Mouse (Mus musculus) left cerebral cortex, adult 8-10 months (tissue): ENCODE measurements around the gene Atf5. TPM values are rescaled to one million over a fixed set of nuclear protein-coding genes. Genes with fewer than 3 reads are reported as not detected.
A peak's percentile ranks its signal among the peaks of the same experiment; 100 is the strongest.

Experiments
- DNase-seq, 2 experiments: peaks; one replicate each; pipeline ENCODE4 v3.0.0; 2022; ENCODE audit warnings: low spot score in 2 of 2
- total RNA-seq, 4 experiments: library from RNA; stranded (reverse); gene quantifications; 2 replicates each; pipeline ENCODE4 v1.2.4; 2022

The Atf5 gene
- total RNA-seq, 4 experiments from 2014 or later = 23.8 to 26.8 (median 24.2) TPM

GRCm38 (mm10) chr7:44850789-44851624 is 34.5 kb upstream of the Atf5 start:
- DNase-seq = no peak

GRCm38 (mm10) chr7:44850146-44850545 is 33.7 kb upstream of the Atf5 start:
- DNase-seq = no peak

- peak; percentile 84 to 95 for DNase-seq
Measured at GRCm38 (mm10) chr7:44849416-44850111, 33.1 kb upstream of the Atf5 start.

- peak; percentile 99 to 100 for DNase-seq
Measured at GRCm38 (mm10) chr7:44848561-44849415, 32.3 kb upstream of the Atf5 start, which contains the start of the genes Akt1s1 and Tbc1d17. Akt1s1 (plus strand) TSS chr7:44848991. Tbc1d17 (minus strand) TSS chr7:44849079.

DNA sequence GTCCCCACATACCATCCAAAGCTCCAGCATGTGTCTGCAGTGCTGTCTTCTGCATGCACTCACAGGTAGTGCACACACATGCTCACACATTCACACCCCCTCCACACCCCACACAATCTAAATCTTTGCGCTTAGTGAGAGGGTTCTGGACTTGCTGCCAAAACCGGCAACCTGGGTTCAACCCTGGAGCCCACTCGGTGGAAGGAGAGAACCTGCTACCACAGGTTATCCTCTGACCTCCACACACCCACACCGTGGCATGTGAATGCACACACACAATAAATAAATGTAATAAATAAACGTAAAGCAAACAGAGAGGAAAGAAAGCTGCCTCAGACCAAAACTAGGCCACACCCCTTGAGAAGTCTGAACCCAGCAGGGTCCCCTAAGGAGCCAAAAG is 31.3 kb upstream of the Atf5 start:
- no peak for DNase-seq

DNA sequence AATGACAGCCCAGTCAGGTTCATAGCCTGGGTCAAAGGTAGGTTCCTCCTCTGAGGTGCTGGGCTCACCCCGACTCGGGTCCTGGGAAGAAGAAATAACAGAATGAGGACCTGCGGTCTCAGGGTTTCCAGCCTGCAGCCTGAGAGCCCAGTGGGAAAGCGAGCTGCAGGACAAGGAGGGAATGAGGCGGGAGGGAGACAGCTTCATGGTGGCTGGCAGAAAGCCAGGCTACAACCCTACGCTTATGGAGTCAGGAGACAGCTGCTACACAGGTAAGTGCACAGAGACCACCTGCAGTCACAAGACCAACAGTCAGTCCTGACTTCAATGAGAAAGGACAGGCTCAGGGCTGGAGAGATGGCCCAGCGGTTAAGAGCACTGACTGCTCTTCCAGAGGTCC is 30.3 kb upstream of the Atf5 start:
- peak in 1 of 2 experiments; percentile 50 for DNase-seq

- DNase-seq = no peak
Measured at GRCm38 (mm10) chr7:44845006-44845405, 28.5 kb upstream of the Atf5 start.

- DNase-seq = no peak
Measured at GRCm38 (mm10) chr7:44841825-44842463, 25.5 kb upstream of the Atf5 start.

GRCm38 (mm10) chr7:44840426-44840825 is 24.0 kb upstream of the Atf5 start:
- DNase-seq = no peak

DNA sequence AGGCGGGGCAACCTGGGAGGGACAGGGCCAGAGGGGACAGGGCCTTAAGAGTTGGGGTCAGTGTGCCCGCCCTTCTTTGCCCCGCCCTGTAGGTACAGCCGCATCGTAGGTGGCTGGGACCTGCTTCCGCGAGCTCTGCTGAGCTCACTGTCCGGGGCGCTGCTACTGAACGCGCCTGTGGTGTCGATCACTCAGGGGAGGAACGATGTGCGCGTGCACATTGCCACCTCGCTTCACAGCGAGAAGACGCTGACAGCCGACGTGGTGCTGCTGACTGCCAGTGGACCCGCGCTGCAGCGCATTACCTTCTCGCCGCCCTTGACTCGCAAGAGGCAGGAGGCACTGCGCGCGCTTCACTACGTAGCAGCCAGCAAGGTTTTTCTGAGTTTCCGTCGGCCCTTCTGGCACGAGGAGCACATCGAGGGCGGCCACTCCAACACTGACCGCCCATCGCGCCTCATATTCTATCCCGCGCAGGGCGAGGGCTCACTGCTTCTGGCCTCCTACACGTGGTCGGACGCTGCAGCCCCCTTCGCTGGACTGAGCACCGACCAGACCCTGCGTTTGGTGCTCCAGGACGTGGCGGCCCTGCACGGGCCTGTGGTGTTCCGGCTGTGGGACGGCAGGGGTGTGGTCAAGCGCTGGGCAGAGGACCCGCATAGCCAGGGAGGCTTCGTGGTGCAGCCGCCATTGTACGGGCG is 23.2 kb upstream of the Atf5 start:
- DNase-seq = peak in 1 of 2 experiments; percentile 52

GRCm38 (mm10) chr7:44839171-44839490 is 22.7 kb upstream of the Atf5 start:
- no peak for DNase-seq

DNA sequence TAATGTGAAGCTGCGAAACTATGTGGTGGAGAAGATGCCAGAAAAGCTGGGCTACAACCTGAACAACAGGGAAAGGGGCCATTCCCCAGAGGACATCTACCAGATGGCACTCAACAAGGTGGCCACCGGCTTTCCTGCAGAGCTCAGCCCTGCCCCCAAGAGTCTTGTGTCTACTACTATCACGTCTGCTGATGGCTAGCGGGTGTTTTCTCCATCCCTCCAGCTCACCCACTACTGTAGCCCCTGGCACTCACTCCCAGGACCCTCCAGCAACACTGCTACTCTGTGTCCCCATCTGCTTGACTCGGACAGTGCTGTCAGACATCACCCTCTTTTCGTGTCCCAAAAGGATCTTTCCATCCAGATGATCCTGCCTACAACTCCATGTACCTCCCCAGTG is 21.6 kb upstream of the Atf5 start:
- no peak for DNase-seq

DNA sequence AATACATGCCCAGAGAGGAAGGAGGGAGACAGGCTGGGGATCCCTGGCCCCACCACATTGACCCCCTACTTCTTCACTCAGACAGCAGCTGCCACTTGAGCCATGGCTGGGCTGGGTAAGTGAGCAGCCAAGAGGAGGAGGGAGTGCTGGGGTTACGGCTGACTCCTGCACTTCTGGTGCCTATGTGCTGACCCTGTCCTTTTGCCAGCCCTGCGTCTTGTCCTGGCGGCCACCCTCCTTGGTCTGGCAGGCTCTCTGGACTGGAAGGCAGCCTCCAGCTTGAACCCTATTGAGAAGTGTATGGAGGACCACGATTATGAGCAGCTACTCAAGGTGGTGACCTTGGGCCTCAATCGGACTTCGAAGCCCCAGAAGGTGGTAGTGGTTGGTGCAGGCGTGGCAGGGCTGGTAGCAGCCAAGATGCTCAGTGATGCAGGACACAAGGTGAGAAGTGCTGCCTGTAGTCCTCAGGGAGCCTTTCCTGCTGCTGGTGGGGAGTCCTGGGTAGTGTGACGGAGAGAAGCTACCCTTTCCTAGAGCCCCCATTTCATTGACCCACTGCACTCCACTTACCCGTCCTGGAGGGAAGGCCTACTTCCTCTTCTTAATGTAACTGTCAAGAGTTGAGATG is 20.1 kb upstream of the Atf5 start:
- no peak for DNase-seq

DNA sequence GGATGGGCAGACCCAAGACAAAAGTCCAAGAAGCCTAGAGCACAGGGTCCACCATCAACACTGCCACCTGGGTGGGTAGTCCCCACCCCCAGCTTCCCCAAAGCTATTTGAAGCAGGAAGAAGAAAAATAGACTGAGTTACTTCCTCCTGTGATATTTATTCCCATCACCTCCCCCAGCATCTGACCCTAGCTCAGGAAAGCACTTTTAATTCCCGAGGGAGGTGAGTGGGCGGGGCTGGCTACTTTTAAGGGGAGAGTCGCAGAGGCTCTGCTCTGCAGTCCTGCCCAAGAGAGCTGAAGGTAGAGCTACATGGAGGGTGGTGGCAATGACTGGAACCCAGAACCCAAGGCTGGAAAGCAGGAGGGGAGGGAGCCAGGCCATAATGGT is 19.6 kb upstream of the Atf5 start:
- no peak for DNase-seq

DNA sequence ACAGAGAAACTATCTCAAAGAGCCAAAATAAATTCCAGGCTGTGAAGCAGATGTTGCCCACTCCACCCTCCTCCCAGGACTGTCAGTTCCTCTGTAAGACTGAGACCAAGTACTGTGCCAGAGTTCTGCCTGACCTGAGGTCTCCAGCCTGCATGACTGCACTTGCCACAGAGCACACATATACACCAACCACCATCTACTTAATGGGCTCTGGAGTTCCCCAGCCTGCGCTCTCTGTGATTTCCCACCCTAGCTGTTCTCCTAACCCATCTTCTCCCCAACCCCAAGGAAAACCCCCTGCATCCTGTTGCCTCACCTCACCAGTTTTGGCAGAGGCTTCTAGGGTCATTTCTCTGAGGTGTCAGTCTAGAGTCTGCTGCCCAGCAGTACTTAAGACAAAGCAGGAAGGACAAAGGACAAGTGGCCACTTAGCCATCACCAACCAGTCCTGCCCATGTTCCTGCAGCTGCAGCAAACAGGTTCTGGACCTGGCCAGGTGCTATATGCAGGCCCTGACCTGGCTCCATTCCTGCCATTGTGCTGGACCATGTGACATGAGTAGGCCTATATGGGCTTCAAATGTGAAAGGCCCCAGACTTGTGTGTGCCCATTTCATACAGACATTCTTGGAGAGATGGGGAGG is 19.0 kb upstream of the Atf5 start:
- no peak for DNase-seq

DNA sequence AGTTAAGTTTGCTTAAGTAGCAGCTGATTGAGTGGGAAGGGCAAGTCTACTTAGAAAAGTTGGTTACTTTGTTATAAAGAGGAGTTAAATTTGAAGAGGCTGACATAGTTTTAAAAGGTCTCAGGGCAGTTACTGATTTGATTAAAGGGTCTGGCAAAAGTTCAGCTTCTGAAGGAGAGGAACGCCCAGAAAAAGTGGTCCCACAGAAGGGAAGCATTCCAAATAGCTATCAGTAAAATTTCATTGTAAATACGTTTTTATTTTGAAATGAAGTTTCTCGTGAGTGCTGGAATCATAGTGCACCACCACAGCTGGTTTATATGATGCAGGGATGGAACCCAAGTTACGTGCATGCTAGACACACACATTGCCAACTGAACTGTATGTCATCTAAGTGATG is 16.3 kb upstream of the Atf5 start:
- no peak for DNase-seq

DNA sequence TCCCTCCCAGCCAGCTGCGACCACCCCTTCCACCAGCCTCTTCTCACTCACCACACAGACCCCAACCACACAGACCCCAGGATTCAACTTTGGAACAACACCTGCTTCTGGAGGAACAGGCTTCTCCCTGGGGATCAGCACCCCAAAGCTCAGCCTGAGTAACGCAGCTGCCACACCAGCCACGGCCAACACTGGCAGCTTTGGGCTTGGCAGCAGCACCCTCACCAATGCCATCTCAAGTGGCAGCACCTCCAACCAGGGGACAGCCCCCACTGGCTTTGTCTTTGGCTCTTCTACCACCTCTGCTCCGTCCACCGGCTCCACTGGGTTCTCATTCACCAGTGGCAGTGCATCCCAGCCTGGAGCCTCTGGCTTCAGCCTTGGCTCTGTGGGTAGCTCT is 12.2 kb upstream of the Atf5 start:
- no peak for DNase-seq

GRCm38 (mm10) chr7:44826771-44827170 is 10.3 kb upstream of the Atf5 start:
- DNase-seq = no peak

- peak in 1 of 2 experiments; percentile 53 for DNase-seq
Measured at GRCm38 (mm10) chr7:44824872-44825271, 8.4 kb upstream of the Atf5 start.

- DNase-seq = no peak
Measured at GRCm38 (mm10) chr7:44823409-44823808, 7.0 kb upstream of the Atf5 start.
